Mouse (Mus musculus) retina, embryonic 14.5 days (tissue): ENCODE measurements around the gene Ankrd33b.

Experiments used
- DNase-seq: peaks from one replicate; pipeline ENCODE4 v3.0.0-alpha.2; 2015; ENCODE audit warnings: low spot score

Gene Ankrd33b

DNA sequence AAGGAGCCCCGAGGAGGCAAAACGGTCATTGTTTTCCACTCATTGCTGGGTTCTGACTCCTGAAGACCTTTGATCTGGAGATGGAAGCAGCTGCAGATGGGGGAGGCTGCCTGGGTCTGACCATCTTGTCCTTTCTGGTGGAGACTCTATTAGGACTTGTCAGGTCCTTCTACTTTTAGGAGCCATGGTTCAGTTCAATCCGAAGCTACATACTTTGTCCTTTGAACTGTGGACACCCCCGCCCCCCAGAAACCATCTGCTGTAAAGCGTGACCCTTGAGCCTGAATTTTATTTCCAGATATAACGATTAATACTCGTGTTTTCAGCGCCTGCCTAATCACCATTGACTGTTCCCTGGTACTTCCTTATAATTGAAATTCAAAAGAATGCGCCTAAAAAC, 105.2 kb downstream of the Ankrd33b start:
- DNase-seq = no peak

DNA sequence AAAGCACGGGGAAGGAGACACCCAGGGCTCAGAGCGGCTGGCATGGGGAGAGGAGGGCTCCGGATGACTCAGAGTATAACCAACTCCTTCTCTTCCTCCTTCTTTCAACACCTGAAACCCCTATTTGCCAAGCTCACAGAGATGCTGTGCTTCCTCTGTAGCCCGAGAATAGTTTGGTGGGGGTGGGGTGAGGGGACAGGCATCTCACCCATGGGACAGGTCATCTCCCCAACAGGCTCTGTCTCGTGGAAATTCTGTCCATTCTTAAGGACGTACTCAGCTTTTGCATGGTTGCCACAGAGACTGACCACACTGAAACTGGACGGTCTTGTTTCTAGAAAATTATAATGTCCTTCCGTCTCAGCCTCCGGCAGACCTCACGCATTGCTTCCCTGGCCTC, 106.4 kb downstream of the Ankrd33b start:
- DNase-seq = no peak

DNA sequence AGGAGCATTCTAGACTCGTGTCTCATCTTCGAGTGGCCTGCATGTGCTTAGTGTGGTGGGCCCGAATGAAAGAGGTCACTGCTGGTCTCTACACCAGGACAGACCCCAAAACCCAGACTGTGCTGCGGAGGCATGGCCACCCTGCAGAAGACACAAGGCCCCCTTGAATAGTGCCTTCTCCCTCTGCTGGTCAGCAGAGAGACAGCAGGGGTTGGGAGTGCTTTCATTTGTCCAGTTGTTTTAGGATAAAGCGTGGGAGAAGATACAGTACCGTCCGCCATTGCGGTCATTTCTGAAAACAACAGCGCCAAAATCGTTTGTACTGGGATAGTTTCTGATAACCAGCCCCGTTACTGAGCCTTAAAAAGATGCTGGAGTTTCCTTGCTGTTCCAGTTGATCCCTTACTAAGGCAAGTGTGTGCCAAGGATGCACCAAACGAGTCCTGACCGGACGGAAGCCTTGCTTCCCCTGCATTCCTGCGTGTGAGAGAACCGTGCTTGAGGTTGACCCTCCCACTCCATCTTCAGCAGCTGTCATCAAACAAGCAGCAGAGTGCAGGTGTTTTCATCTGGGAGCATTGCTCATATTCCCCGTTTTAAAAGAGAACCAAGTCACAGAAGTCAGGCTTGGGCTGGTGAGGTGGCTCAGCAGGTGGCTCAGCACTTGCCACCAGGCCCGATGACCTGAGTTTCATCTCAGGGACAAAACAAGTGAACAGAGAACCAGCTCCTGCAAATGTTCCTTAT, 108.7 kb downstream of the Ankrd33b start:
- no peak for DNase-seq

DNA sequence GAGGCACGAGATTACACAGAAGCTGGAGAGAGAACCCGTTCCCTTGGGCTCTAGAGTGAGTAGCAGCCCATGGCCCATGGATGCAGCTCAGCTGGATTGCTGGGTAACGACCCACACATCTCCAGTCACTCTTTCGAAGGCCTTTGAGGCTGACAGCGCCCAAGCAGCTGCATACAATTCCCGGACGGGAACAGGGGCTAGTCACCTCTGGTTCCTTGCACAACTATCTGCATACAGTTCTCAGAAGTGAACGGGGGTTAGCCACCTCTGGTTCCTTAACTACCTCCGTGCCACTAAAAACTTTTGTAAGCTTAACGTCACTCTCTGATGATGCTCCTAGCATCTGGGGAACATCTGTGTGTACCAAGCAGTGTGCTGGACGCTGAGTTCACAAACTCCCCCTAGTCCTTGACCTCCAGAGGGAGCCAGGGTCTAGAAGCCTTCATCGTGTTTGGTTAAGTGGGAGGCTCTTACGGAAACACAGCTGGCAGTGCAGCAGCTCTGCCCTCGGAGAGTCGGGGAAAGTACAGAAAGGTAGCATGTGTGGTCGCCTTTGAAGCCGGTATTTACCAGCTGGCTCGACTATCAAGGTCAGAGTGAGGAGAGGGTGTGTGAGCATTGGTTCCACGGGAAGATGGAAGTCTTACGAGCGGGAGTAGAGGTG, 109.4 kb downstream of the Ankrd33b start:
- no peak for DNase-seq

DNA sequence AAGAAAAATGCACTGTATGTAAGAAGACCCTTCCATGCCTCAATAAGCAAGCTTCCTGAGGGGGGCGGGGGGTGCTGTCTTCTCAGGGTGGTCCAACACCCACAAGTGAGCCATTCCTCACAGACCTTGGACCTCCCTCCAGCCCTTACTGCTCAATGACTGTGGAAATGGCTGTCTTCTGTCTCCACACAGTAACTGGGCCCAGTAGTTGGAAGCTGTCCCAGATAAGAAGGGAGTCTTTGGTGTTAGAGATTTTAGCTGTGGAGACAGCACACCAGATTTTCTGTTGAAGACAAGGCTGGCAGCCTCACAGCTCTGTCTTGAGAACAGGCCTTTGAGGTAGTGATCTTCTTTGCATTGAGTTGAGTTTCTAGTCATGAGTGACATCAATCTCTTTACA, 110.2 kb downstream of the Ankrd33b start:
- no peak for DNase-seq

DNA sequence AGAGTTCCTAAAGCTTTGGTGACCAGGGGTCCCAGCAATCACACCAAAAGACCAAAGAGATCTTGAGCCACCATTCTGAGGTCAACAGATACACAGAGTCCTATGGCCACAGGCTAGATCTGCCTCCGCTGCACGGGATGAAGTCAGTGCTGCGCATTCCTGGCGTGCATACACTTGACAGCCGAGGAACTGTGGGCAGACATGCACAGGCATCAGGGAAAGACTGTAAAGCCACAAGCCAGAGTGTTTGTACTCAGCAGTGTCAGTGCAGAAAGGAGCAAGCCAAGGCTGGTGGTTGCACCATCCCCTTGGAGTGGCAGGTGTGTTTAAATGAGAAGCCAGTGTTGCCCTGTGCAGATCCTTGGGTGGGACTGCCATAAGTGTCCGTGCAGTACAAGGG, 111.8 kb downstream of the Ankrd33b start:
- DNase-seq = no peak

DNA sequence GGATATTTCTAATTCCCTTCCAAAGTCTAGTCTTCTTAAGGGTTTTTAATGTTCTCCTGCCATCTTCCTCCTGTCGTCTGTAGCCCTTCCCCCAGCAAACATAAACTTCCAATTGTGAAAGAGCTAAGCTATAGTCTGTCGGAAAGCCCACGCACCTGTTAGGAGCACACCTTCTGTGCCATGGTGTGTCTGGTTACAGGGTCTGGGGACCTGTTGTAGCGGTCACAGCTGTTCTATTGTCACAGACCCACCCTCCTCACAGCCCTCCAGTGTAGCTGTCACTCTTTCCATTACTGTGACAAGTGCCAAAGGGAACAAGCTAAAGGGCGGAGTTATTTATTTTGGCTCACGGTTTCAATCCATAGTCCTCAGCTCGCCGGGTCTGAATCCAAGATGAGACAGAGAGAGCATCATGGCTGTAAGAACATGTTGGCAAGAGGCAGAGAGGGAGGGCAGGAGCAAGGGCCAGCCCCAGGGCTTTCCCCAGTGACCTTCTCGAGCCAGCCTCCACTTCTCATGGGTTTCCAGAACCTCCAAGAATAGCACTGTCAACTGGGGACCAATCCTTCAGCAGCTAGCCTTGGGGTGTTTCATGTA, 112.5 kb downstream of the Ankrd33b start:
- no peak for DNase-seq

DNA sequence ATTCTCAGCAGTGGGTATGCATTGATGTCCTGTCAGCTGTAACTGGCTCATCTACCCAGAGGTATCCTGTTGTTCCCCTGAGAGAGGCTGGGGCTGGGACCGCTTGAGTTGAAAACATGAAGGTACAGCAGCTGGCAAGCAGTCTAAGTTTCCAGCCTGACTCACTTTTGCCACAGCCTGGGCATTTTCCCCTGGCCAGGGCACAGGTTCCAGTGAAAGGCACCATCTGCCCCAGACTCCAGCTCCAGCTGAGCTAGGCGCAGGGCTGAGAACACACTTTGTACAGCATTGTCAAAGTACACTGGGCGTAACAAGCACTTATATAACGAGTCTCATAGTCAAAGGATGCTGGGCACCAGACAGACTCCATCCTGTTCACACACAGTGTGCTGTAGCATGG, 113.6 kb downstream of the Ankrd33b start:
- no peak for DNase-seq

DNA sequence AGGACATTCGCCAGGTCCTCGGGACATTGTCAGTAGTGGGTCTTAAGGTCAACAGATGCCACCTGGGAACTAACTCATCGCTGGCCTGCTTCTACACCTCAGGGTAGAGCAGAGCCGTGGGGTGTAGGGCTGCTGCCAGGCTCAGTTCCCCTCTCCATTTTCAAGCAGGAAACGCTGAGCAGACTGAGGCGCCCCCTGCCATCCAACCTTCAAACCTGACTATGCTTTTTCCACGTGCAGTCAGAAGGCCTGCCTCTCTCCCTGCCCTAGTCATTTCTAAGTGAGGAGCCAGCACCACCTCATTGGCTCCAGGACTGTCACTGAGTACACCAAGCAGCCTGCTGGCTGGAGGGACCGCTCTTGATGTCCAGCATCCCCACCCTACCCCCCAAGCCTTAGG, 114.1 kb downstream of the Ankrd33b start:
- DNase-seq = no peak

DNA sequence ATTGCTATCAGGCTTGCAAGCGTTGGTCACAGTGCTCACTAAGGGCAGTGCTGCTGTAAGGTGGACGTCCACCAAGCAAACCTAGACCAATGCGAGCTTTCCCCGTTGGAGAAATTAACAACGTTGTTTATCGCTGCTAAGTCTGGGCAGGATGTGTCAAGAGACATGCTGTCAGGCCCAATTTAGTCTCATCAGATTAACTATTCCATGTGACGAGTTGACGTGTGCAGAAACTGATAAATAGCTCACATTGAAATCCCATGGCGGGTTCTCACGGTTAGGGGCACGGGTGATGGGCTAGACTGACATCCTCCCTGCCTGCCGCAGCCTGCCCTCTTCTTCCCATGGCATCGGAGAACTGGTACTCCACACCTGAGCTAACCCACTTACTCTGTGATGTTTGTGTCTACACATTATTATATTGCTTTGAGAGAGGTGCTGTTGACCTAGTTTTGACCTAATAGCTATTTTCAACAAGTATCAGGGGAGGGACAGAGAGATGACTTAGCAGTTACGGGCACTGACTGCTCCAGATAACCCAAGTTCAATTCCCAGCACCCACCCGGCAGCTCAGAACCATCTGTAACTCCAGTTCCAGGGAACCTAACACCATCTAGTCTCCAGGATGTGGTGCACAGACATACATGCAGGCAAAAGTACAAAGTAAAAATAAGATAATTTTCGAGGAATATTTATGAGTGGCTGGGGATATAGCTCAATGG, 114.8 kb downstream of the Ankrd33b start:
- peak; percentile 50 for DNase-seq

DNA sequence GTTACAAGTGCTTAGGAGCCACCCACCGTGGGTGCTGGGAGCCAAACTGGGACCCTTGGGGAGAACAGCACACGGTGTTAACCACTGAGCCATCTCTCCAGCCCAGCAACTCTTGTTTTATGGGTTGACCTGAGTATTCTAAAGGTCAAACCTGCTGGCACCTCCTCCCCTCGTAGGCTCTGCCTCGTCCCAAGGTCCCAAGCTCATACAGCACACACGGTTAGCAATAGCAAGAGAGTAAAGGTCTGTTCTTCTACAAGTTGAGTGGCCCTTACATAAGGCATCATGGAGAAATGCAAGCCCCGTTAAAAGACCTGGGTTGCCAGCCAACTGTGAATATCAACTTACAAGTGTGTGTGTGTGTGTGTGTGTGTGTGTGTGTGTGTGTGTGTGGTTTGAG, 116.3 kb downstream of the Ankrd33b start:
- no peak for DNase-seq

DNA sequence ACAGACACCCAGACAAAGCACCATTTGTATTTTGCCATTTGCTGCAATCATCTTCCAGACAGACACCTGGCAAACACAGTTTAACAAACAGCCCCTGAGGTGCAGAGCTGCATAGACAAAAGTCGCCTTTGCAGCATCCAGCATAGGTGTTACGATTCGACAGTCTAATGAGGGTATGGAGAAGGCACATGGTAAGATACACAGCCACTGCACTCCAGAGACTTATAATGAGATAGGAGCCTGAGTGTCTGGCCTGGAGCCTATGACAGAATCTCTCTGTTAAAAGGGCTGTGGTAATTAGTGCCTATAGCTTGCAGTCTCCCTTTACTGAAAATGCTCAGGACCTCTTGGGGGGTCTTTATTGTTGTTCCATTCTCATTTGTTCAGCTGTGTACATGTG, 116.8 kb downstream of the Ankrd33b start:
- no peak for DNase-seq

DNA sequence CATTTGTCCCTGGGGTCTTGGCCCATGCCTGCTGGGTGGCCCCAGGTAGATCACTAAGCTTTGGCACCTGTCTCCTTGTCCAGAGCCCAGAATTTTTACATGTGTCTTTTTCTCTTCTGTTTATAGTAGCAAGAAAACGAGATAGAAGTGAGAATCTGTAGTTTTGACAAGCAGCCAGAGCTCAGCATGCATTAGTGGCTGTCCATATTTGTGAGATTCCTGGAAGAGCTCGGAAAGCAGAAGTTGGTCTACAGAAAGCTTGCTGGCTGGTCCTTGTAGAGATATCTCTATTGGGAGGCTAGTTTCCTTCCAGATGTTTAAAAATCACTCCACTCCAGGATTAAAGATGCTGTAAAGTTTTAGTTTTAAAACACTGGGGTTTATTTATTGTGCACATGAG, 117.5 kb downstream of the Ankrd33b start:
- DNase-seq = no peak

DNA sequence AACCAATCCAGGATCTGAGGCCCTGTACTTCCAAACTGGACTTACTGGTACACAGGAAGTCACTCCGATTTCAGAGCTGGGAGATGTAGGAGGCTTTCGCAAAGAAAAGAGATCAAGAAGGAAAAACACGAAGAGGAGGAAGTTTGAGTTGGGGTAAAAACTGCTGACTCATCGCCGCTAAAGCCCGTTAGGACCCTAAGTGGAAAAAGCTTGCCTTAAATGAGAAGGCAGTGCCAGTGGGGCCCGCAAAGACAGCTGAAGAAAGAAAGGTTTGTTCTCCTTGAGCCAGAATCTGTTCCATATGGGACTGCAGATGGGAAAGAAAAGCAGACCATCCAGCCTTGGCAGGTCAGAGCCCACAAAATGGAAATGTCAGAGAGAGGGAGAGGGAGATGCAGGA, 118.6 kb downstream of the Ankrd33b start:
- DNase-seq = no peak

DNA sequence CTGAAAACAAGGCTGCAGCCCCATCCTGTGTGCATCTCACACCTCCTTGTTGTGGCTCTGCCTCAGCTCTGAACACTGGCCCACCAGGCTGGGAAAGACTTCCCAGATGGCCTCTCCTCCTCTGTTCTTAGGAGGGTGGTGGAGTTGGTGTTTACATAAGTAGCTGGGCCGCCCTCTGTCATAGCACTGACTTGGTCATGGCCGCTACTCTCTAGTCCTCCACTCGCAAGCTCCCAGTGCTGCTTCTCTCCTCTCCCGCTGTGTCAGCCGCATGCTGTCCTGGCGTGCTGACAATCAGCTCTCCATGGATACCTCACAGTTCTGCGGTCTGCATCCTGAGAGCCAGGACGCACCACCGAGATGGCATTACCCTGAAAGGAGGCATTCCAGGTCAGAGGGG, 120.5 kb downstream of the Ankrd33b start:
- no peak for DNase-seq

DNA sequence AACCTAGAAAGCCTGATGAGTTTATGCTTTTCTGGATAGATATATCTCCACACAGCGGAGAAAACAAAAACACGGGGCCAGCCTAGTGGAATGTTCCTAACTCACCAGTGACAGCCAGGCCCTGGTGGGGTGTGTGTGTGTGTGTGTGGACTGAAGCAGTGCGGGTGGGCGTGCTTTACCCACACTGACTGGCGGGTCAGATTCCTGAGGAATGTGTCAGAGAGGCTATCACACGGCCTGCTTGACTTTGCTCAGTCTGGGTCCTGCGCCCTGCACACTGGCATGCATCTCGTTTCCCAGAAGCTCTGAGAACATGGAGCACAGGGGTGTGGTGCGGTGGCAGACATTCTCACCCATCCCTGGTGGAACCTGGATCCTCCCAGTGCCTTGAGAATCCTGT, 121.6 kb downstream of the Ankrd33b start:
- DNase-seq = no peak

DNA sequence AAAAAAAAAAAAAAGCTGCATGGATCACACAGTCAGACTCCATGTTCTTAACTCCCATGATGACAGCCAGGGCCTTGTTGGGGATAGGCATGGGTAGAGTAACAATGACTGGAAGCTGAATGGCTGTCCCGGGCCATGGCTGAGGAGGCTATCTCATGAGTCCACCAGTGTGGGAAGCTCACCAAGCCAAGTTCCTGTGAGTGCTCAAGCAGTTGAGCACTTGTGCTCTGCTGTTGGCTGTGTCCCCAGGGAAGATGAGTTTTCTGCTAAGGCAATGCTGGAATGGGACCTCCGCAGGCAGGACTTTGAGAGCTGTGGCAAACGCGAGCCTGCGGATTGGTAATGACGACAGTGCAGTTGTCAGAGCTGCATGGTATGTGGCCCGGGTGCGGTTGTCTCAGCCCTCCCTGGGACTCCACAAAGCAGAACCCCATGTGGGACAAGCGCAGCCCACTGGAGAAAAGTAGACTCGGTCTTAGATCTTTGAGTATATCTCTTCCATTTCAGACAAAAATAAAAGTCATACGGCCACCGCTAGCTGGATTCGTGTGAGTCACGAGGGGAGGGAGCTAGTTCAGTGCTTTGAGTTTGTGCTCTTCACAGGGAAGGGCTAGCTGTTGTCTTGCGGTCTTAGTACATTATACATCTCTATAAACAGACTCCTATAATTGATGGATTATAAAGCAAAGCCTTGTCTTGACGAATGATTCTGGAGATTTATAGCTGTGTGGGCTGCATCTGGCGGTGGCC, 122.7 kb downstream of the Ankrd33b start:
- no peak for DNase-seq

DNA sequence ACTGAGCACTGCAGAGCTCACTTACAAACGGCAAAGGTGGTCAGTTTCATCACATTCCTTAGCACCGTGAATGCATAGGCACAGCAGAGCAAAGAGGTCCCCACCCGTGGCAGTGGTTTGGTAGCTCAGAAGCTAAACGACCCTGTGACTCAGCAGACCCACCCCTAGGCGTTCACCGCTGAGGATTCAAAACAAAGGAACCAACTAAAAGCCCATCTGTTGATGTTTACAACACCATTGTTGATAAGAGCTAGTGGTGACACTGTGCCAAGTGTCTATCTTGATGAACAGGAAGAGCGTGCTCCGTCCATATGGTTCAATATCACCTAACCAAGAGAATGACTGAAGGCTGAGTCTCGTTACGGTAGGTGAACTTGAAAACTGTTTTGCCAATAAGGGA, 124.3 kb downstream of the Ankrd33b start:
- no peak for DNase-seq
